Mouse (Mus musculus): ENCODE measurements around the gene Ube2d1. TPM values are rescaled to one million over a fixed set of nuclear protein-coding genes. Genes with fewer than 3 reads are reported as not detected.

The Ube2d1 gene
- polyA plus RNA-seq, 1 experiment from 2014 or later = 44.1 TPM

- Histone ChIP-seq H3K36me3 (ENCODE audit: control insufficient read depth, insufficient read depth, low read length) (peaks cover 4% of the 10 kb centered on the region; the same call in 1 of the 2 replicates), H3K9me3 (replicated peaks; ENCODE audit: control insufficient read depth, low read length) (no peaks in the 10 kb centered on the region), H3K27ac (ENCODE audit: low read length) (no peak overlapping the region), H3K4me1 (ENCODE audit: control insufficient read depth, insufficient read depth, low read length) (no peaks in the 10 kb centered on the region), H3K4me2 (ENCODE audit: low read depth, low read length) (no peak overlapping the region), H3K9ac (ENCODE audit: low read length) (no peak overlapping the region), H3K27me3 (ENCODE audit: control insufficient read depth, insufficient read depth, low read length) (no peaks in the 10 kb centered on the region), H3K4me3 (replicated peaks; ENCODE audit: low read length) (no peak overlapping the region)
- no peak for ATAC-seq (ENCODE audit: insufficient read depth, low FRiP score)
- 83% methylated on average over 17 of the region's 17 CpGs for WGBS
Measured at GRCm38 (mm10) chr10:71250472-71250871, 34.6 kb downstream of the Ube2d1 start.

- Histone ChIP-seq H3K9ac (ENCODE audit: low read length) (no peak overlapping the region), H3K4me2 (ENCODE audit: low read depth, low read length) (no peak overlapping the region), H3K4me3 (replicated peaks; ENCODE audit: low read length) (no peak overlapping the region), H3K27me3 (ENCODE audit: control insufficient read depth, insufficient read depth, low read length) (no peaks in the 10 kb centered on the region), H3K27ac (ENCODE audit: low read length) (no peak overlapping the region), H3K36me3 (ENCODE audit: control insufficient read depth, insufficient read depth, low read length) (no peaks in the 10 kb centered on the region), H3K9me3 (replicated peaks; ENCODE audit: control insufficient read depth, low read length) (no peaks in the 10 kb centered on the region), H3K4me1 (ENCODE audit: control insufficient read depth, insufficient read depth, low read length) (no peaks in the 10 kb centered on the region)
- WGBS = 70% methylated on average over 10 of the region's 10 CpGs
- no peak for ATAC-seq (ENCODE audit: insufficient read depth, low FRiP score)
Measured at GRCm38 (mm10) chr10:71249086-71249880, 35.8 kb downstream of the Ube2d1 start.

GRCm38 (mm10) chr10:71246956-71247355 is 38.1 kb downstream of the Ube2d1 start:
- Histone ChIP-seq H3K4me2 (ENCODE audit: low read depth, low read length) (no peak overlapping the region), H3K36me3 (ENCODE audit: control insufficient read depth, insufficient read depth, low read length) (no peaks in the 10 kb centered on the region), H3K9me3 (replicated peaks; ENCODE audit: control insufficient read depth, low read length) (no peaks in the 10 kb centered on the region), H3K27me3 (ENCODE audit: control insufficient read depth, insufficient read depth, low read length) (no peaks in the 10 kb centered on the region), H3K27ac (ENCODE audit: low read length) (no peak overlapping the region), H3K4me3 (replicated peaks; ENCODE audit: low read length) (no peak overlapping the region), H3K9ac (ENCODE audit: low read length) (no peak overlapping the region), H3K4me1 (ENCODE audit: control insufficient read depth, insufficient read depth, low read length) (no peaks in the 10 kb centered on the region)
- WGBS = 34% methylated on average over 7 of the region's 7 CpGs
- no peak for ATAC-seq (ENCODE audit: insufficient read depth, low FRiP score)

- H3K4me1 ChIP-seq (ENCODE audit: control insufficient read depth, insufficient read depth, low read length) = peaks cover 5% of the 10 kb centered on the region; the same call in 1 of the 2 replicates
- H3K4me2 ChIP-seq (ENCODE audit: low read depth, low read length) = peak overlapping the region; percentile 33
- ATAC-seq (ENCODE audit: insufficient read depth, low FRiP score) = no peak
- H3K27ac ChIP-seq (ENCODE audit: low read length) = no peak overlapping the region
- no peak overlapping the region for H3K9ac ChIP-seq (ENCODE audit: low read length)
- H3K9me3 ChIP-seq (replicated peaks; ENCODE audit: control insufficient read depth, low read length) = no peaks in the 10 kb centered on the region
- no peaks in the 10 kb centered on the region for H3K27me3 ChIP-seq (ENCODE audit: control insufficient read depth, insufficient read depth, low read length)
- 41% methylated on average over 6 of the region's 6 CpGs for WGBS
- peak overlapping the region; percentile 31 for H3K4me3 ChIP-seq (replicated peaks; ENCODE audit: low read length)
- H3K36me3 ChIP-seq (ENCODE audit: control insufficient read depth, insufficient read depth, low read length) = 0 out of 2 replicates have a peak, but pooled peaks cover 8% of the 10 kb centered on the region
Measured at GRCm38 (mm10) chr10:71239479-71240120, 45.5 kb downstream of the Ube2d1 start.

DNA sequence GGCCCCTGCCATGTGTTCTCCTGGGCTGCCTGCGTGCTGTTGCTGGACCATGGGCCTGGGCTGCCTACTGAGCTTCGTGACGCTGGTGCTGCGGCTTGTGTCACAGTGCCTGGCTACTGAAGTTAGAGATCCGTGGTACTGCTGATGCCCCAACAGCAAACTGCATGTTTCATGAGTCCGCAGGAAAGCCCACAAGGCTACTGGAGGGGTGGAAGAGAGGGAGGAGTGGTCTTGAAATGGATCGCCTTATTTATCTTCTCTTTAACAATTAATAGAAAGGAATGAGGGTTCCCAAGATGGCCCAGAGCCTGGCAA is 46.9 kb downstream of the Ube2d1 start, which contains the start of gene Tfam:
Gene Tfam (minus strand): TSS at position 41 of the 315 bp plus-strand sequence.
- H3K4me1 ChIP-seq (ENCODE audit: control insufficient read depth, insufficient read depth, low read length) = peaks cover 5% of the 10 kb centered on the region; the same call in 1 of the 2 replicates
- H3K4me2 ChIP-seq (ENCODE audit: low read depth, low read length) = peak within 1 kb of the TSS; percentile 67
- H3K9ac ChIP-seq (ENCODE audit: low read length) = peak within 1 kb of the TSS; percentile 97
- no peaks in the 10 kb centered on the region for H3K9me3 ChIP-seq (replicated peaks; ENCODE audit: control insufficient read depth, low read length)
- H3K36me3 ChIP-seq (ENCODE audit: control insufficient read depth, insufficient read depth, low read length) = peaks cover 18% of the 10 kb centered on the region; the same call in 1 of the 2 replicates
- 1% methylated on average over 7 of the region's 7 CpGs for WGBS
- ATAC-seq (ENCODE audit: insufficient read depth, low FRiP score) = no peak
- peak within 1 kb of the TSS; percentile 69 for H3K27ac ChIP-seq (ENCODE audit: low read length)
- H3K4me3 ChIP-seq (replicated peaks; ENCODE audit: low read length) = peak within 1 kb of the TSS; percentile 96
- no peaks in the 10 kb centered on the region for H3K27me3 ChIP-seq (ENCODE audit: control insufficient read depth, insufficient read depth, low read length)

GRCm38 (mm10) chr10:71237516-71238239 is 47.4 kb downstream of the Ube2d1 start:
- under 1% methylated on average over 67 of the region's 68 CpGs for WGBS
- ATAC-seq (ENCODE audit: insufficient read depth, low FRiP score) = peak; percentile 98

DNA sequence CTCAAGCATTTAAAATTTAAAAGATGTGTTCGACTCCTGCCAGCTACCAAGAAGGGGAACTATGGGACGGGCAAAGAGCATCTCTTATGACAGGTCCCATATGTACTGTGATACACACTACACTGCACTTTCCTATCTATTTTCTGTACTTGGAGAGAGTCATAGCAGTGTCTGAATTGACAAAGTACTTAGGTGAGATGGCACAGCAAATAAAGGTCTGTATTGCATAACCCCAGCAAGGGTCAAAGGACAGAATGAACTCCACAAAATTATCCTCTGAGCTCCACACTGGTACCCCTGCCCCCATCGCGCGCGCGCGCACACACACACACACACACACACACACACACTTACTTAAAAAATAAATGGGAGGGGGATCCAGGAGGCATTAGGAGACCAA is 51.0 kb downstream of the Ube2d1 start:
- Histone ChIP-seq H3K9ac (ENCODE audit: low read length) (no peak overlapping the region), H3K9me3 (replicated peaks; ENCODE audit: control insufficient read depth, low read length) (no peaks in the 10 kb centered on the region), H3K27ac (ENCODE audit: low read length) (no peak overlapping the region), H3K4me1 (ENCODE audit: control insufficient read depth, insufficient read depth, low read length) (peaks cover 5% of the 10 kb centered on the region; the same call in 1 of the 2 replicates), H3K4me3 (replicated peaks; ENCODE audit: low read length) (no peak overlapping the region), H3K36me3 (ENCODE audit: control insufficient read depth, insufficient read depth, low read length) (peaks cover 29% of the 10 kb centered on the region), H3K27me3 (ENCODE audit: control insufficient read depth, insufficient read depth, low read length) (no peaks in the 10 kb centered on the region), H3K4me2 (ENCODE audit: low read depth, low read length) (no peak overlapping the region)
- no peak for ATAC-seq (ENCODE audit: insufficient read depth, low FRiP score)
- 98% methylated on average over 8 of the region's 8 CpGs for WGBS

More at GRCm38 (mm10) chr10:71237516-71238239, 47.4 kb downstream of the Ube2d1 start:
- Histone ChIP-seq H3K27me3 (ENCODE audit: control insufficient read depth, insufficient read depth, low read length) (no peaks in the 10 kb centered on the region), H3K9ac (ENCODE audit: low read length) (peak overlapping the region; percentile 97), H3K9me3 (replicated peaks; ENCODE audit: control insufficient read depth, low read length) (no peaks in the 10 kb centered on the region), H3K4me2 (ENCODE audit: low read depth, low read length) (peak overlapping the region; percentile 67), H3K27ac (ENCODE audit: low read length) (peak overlapping the region; percentile 69), H3K4me1 (ENCODE audit: control insufficient read depth, insufficient read depth, low read length) (peaks cover 5% of the 10 kb centered on the region; the same call in 1 of the 2 replicates), H3K36me3 (ENCODE audit: control insufficient read depth, insufficient read depth, low read length) (peaks cover 23% of the 10 kb centered on the region; the same call in 1 of the 2 replicates), H3K4me3 (replicated peaks; ENCODE audit: low read length) (peak overlapping the region; percentile 96)

- no peak for ATAC-seq (ENCODE audit: insufficient read depth, low FRiP score)
- no peaks in the 10 kb centered on the region for H3K9me3 ChIP-seq (replicated peaks; ENCODE audit: control insufficient read depth, low read length)
- no peaks in the 10 kb centered on the region for H3K4me1 ChIP-seq (ENCODE audit: control insufficient read depth, insufficient read depth, low read length)
- no peak overlapping the region for H3K4me2 ChIP-seq (ENCODE audit: low read depth, low read length)
- no peak overlapping the region for H3K4me3 ChIP-seq (replicated peaks; ENCODE audit: low read length)
- H3K36me3 ChIP-seq (ENCODE audit: control insufficient read depth, insufficient read depth, low read length) = peaks cover 22% of the 10 kb centered on the region
- H3K27ac ChIP-seq (ENCODE audit: low read length) = no peak overlapping the region
- H3K9ac ChIP-seq (ENCODE audit: low read length) = no peak overlapping the region
- 32% methylated on average over 7 of the region's 7 CpGs for WGBS
- H3K27me3 ChIP-seq (ENCODE audit: control insufficient read depth, insufficient read depth, low read length) = no peaks in the 10 kb centered on the region
Measured at GRCm38 (mm10) chr10:71225894-71226293, 59.2 kb downstream of the Ube2d1 start.

Data from stomach, embryonic 16.5 days (tissue).